Mouse (Mus musculus) embryonic facial prominence, embryonic 14.5 days (tissue): ENCODE data around the gene Tppp. TPM values are rescaled to one million over a fixed set of nuclear protein-coding genes. Genes with fewer than 3 reads are reported as not detected.
A peak's percentile ranks its signal among the peaks of the same experiment; 100 is the strongest.

ENCODE experiments used
- ATAC-seq: fragments of 200-750 bp; cut with Nextera tagmentation; 2 replicates; pipeline ENCODE4 v1.8.0; 2017; ENCODE audit warnings: low read depth, moderate number of reproducible peaks, moderate TSS enrichment
- DNase-seq: peaks from one replicate; pipeline ENCODE4 v3.0.0-alpha.2; 2015; ENCODE audit warnings: low spot score
- H3K27ac ChIP-seq: fragments of 300-500 bp; sonication (generic); replicated peaks from 2 replicates; pipeline ENCODE4 v1.5.1; 2014; ENCODE audit warnings: low read depth, mild to moderate bottlenecking, low read length, moderate library complexity
- H3K27me3 ChIP-seq: fragments of 300-500 bp; sonication (generic); replicated peaks from 2 replicates; pipeline ENCODE4 v1.6.1; 2014; ENCODE audit warnings: low read length; ENCODE audit not compliant: control insufficient read depth, insufficient read depth
- H3K36me3 ChIP-seq: fragments of 300-500 bp; sonication (generic); 2 replicates; pipeline ENCODE4 v1.6.1; 2014; ENCODE audit warnings: low read length, mixed read lengths; ENCODE audit not compliant: control insufficient read depth, insufficient read depth
- H3K4me1 ChIP-seq: fragments of 300-500 bp; sonication (generic); 2 replicates; pipeline ENCODE4 v1.6.1; 2014; ENCODE audit warnings: antibody characterized with exemption, low read length; ENCODE audit not compliant: control insufficient read depth, insufficient read depth
- H3K4me2 ChIP-seq: fragments of 300-500 bp; sonication (generic); 2 replicates; pipeline ENCODE4 v1.6.1; 2014; ENCODE audit warnings: low read depth, mild to moderate bottlenecking, low read length, moderate library complexity, mixed read lengths
- H3K4me3 ChIP-seq: fragments of 300-500 bp; sonication (generic); 2 replicates; pipeline ENCODE4 v1.5.1; 2014; ENCODE audit warnings: low read depth, mild to moderate bottlenecking, low read length
- H3K9ac ChIP-seq: fragments of 300-500 bp; sonication (generic); 2 replicates; pipeline ENCODE4 v1.6.1; 2014; ENCODE audit warnings: low read depth, mild to moderate bottlenecking, low read length, moderate library complexity, mixed read lengths
- H3K9me3 ChIP-seq: fragments of 300-500 bp; sonication (generic); 2 replicates; pipeline ENCODE4 v1.6.1; 2016; ENCODE audit warnings: low read length; ENCODE audit not compliant: control insufficient read depth
- WGBS: fragments of 180-500 bp; shearing (Covaris S2); extraction: QIAGEN DNeasy Blood & Tissue Kit; methylation state at CpG from one replicate; pipeline ENCODE4 v1.1.7; 2014; 5-methylcytosine and 5-hydroxymethylcytosine counted together
- polyA plus RNA-seq: library from polyadenylated mRNA; unstranded; fragments of >200 nt; fragmentation: Nextera tagmentation; extraction: Ambion mirVana; gene quantifications from 2 replicates; pipeline ENCODE4 v1.2.1, GENCODE M21; 2014

The Tppp gene
- polyA plus RNA-seq = 2.8 and 3.6 TPM in 2 replicates

- Histone ChIP-seq H3K4me1 (peaks cover 11% of the 10 kb centered on the region; the same call in 1 of the 2 replicates), H3K27me3 (peaks cover 20% of the 10 kb centered on the region), H3K4me3 (peak within 1 kb of the TSS; percentile 54), H3K4me2 (peak within 1 kb of the TSS; percentile 99), H3K9ac (peak within 1 kb of the TSS; percentile 54), H3K27ac (no peak within 1 kb of the TSS), H3K9me3 (no peaks in the 10 kb centered on the region), H3K36me3 (no peaks in the 10 kb centered on the region)
- under 1% methylated on average over 32 of the region's 56 CpGs for WGBS
- ATAC-seq (peak; percentile 97), DNase-seq (peak; percentile 95)
These were observed at the start of gene Tppp for GRCm38 (mm10) chr13:74008948-74009718. Gene Tppp (plus strand): TSS chr13:74009407.

- DNase-seq (no peak), ATAC-seq (no peak)
- Histone ChIP-seq H3K27me3 (no peaks in the 10 kb centered on the region), H3K36me3 (peaks cover 70% of the 10 kb centered on the region), H3K4me3 (no peak overlapping the region), H3K9me3 (no peaks in the 10 kb centered on the region), H3K27ac (no peak overlapping the region), H3K9ac (no peak overlapping the region), H3K4me2 (no peak overlapping the region), H3K4me1 (no peaks in the 10 kb centered on the region)
- 92% methylated on average over 10 of the region's 10 CpGs for WGBS
These were observed 49.0 kb upstream of the Tppp start for GRCm38 (mm10) chr13:73960117-73960652.

GRCm38 (mm10) chr13:73961177-73961576 lies 48.0 kb upstream of the Tppp start:
- peaks cover 60% of the 10 kb centered on the region for H3K36me3 ChIP-seq
- no peak for DNase-seq
- 84% methylated on average over 4 of the region's 4 CpGs for WGBS

GRCm38 (mm10) chr13:73963551-73963950 lies 45.7 kb upstream of the Tppp start, which contains the start of gene Zdhhc11:
Gene Zdhhc11 (plus strand): TSS chr13:73963851.
- peaks cover 36% of the 10 kb centered on the region for H3K36me3 ChIP-seq
- WGBS = 90% methylated on average over 5 of the region's 5 CpGs
- no peaks in the 10 kb centered on the region for H3K27me3 ChIP-seq
- no peak within 1 kb of the TSS for H3K4me3 ChIP-seq
- no peaks in the 10 kb centered on the region for H3K9me3 ChIP-seq
- H3K9ac ChIP-seq = no peak within 1 kb of the TSS
- no peak within 1 kb of the TSS for H3K4me2 ChIP-seq
- DNase-seq = no peak
- ATAC-seq = no peak
- no peak within 1 kb of the TSS for H3K27ac ChIP-seq
- H3K4me1 ChIP-seq = no peaks in the 10 kb centered on the region

More at GRCm38 (mm10) chr13:73961177-73961576, 48.0 kb upstream of the Tppp start:
- H3K27me3 ChIP-seq = no peaks in the 10 kb centered on the region
- H3K4me1 ChIP-seq = no peaks in the 10 kb centered on the region
- H3K9me3 ChIP-seq = no peaks in the 10 kb centered on the region
- H3K4me2 ChIP-seq = no peak overlapping the region
- ATAC-seq = no peak
- no peak overlapping the region for H3K27ac ChIP-seq
- H3K4me3 ChIP-seq = no peak overlapping the region
- no peak overlapping the region for H3K9ac ChIP-seq

GRCm38 (mm10) chr13:73970545-73971448 lies 38.4 kb upstream of the Tppp start:
- no peaks in the 10 kb centered on the region for H3K9me3 ChIP-seq
- H3K27ac ChIP-seq = no peak overlapping the region
- DNase-seq = peak; percentile 90
- H3K4me1 ChIP-seq = no peaks in the 10 kb centered on the region
- no peak overlapping the region for H3K4me3 ChIP-seq
- no peaks in the 10 kb centered on the region for H3K36me3 ChIP-seq
- peak overlapping the region; percentile 40 for H3K4me2 ChIP-seq
- 28% methylated on average over 12 of the region's 12 CpGs for WGBS
- peak; percentile 80 for ATAC-seq
- H3K9ac ChIP-seq = peak overlapping the region; percentile 37; the same call in 1 of the 2 replicates
- H3K27me3 ChIP-seq = no peaks in the 10 kb centered on the region

GRCm38 (mm10) chr13:73974523-73974922 lies 34.7 kb upstream of the Tppp start:
- DNase-seq (no peak), ATAC-seq (no peak)
- Histone ChIP-seq H3K4me1 (no peaks in the 10 kb centered on the region), H3K4me3 (no peak overlapping the region), H3K9ac (no peak overlapping the region), H3K27ac (no peak overlapping the region), H3K9me3 (no peaks in the 10 kb centered on the region), H3K36me3 (no peaks in the 10 kb centered on the region), H3K27me3 (no peaks in the 10 kb centered on the region), H3K4me2 (no peak overlapping the region)
- 81% methylated on average over 3 of the region's 3 CpGs for WGBS

GRCm38 (mm10) chr13:73976935-73977334 lies 32.3 kb upstream of the Tppp start:
- no peaks in the 10 kb centered on the region for H3K27me3 ChIP-seq
- no peaks in the 10 kb centered on the region for H3K4me1 ChIP-seq
- H3K4me2 ChIP-seq = no peak overlapping the region
- no peaks in the 10 kb centered on the region for H3K9me3 ChIP-seq
- no peak overlapping the region for H3K9ac ChIP-seq
- 86% methylated on average over 5 of the region's 5 CpGs for WGBS
- ATAC-seq (no peak), DNase-seq (no peak)
- H3K36me3 ChIP-seq = no peaks in the 10 kb centered on the region
- H3K27ac ChIP-seq = no peak overlapping the region
- no peak overlapping the region for H3K4me3 ChIP-seq

GRCm38 (mm10) chr13:73990325-73990724 lies 18.9 kb upstream of the Tppp start:
- no peaks in the 10 kb centered on the region for H3K27me3 ChIP-seq
- H3K4me3 ChIP-seq = no peak overlapping the region
- no peaks in the 10 kb centered on the region for H3K9me3 ChIP-seq
- WGBS = 61% methylated on average over 5 of the region's 5 CpGs
- H3K4me1 ChIP-seq = no peaks in the 10 kb centered on the region
- H3K27ac ChIP-seq = no peak overlapping the region
- DNase-seq (peak; percentile 44), ATAC-seq (peak; percentile 79; the same call in 1 of the 2 replicates)
- no peaks in the 10 kb centered on the region for H3K36me3 ChIP-seq
- no peak overlapping the region for H3K4me2 ChIP-seq
- H3K9ac ChIP-seq = no peak overlapping the region
